Mouse (Mus musculus) spleen, adult 2 months (tissue): ENCODE measurements at regions not wholly inside any gene's neighbourhood (a gene's known extent, or its start where the extent isn't known, plus 50 kb on each side); places are given as distances from the start of the nearest gene placed in this dataset.

Source experiments
- DNase-seq, 2 experiments: peaks; one replicate each; pipeline versions ENCODE4 v3.0.0 to v3.0.0-alpha.2; 2012 to 2021; ENCODE audit warnings: low spot score in 2 of 2, low read depth in 1 of 2
- H3K27ac ChIP-seq: fragments of 200-500 bp; 2 replicates; pipeline ENCODE4 v1.5.1; 2012; ENCODE audit warnings: low read length, inconsistent platforms; ENCODE audit not compliant: insufficient read depth
- H3K27me3 ChIP-seq: fragments of 200-500 bp; 2 replicates; pipeline ENCODE4 v1.6.1; 2012; ENCODE audit warnings: mild to moderate bottlenecking, moderate library complexity, low read length, inconsistent platforms; ENCODE audit not compliant: control insufficient read depth, insufficient read depth
- H3K36me3 ChIP-seq: fragments of 200-500 bp; 2 replicates; pipeline ENCODE4 v1.6.1; 2012; ENCODE audit warnings: mild to moderate bottlenecking, low read length, inconsistent platforms; ENCODE audit not compliant: control insufficient read depth, insufficient read depth
- H3K4me1 ChIP-seq: fragments of 200-500 bp; 2 replicates; pipeline ENCODE4 v1.6.1; 2011; ENCODE audit warnings: inconsistent platforms; ENCODE audit not compliant: control insufficient read depth, insufficient read depth, insufficient read length
- H3K4me3 ChIP-seq: fragments of 200-500 bp; 2 replicates; pipeline ENCODE4 v1.5.1; 2011; ENCODE audit warnings: mild to moderate bottlenecking, inconsistent platforms; ENCODE audit not compliant: insufficient read depth, insufficient read length; ENCODE audit errors: extremely low read depth
- CTCF ChIP-seq: fragments of 200-500 bp; IDR thresholded peaks from 2 replicates; pipeline ENCODE4 v1.5.1; 2011; ENCODE audit warnings: mild to moderate bottlenecking, inconsistent platforms; ENCODE audit not compliant: insufficient read depth, insufficient read length, insufficient replicate concordance; ENCODE audit errors: extremely low read depth
- POLR2A ChIP-seq: fragments of 200-500 bp; IDR thresholded peaks from 2 replicates; pipeline ENCODE4 v1.6.1; 2011; ENCODE audit warnings: low read depth, low read length, inconsistent platforms
- WGBS: fragments of 180-500 bp; shearing (Covaris S2); methylation state at CpG from one replicate; pipeline ENCODE4 v1.1.7; 2018; 5-methylcytosine and 5-hydroxymethylcytosine counted together

- 17% methylated on average over 4 of the region's 4 CpGs for WGBS
- peak in 1 of 2 experiments; percentile 48 for DNase-seq
- Histone ChIP-seq H3K36me3 (no peaks in the 10 kb centered on the region), H3K27me3 (no peaks in the 10 kb centered on the region), H3K4me3 (no peak overlapping the region), H3K4me1 (peaks cover 7% of the 10 kb centered on the region), H3K27ac (no peak overlapping the region; the same call in 1 of the 2 replicates)
- no peak for TF ChIP-seq POLR2A
- TF ChIP-seq CTCF = no peak
These were observed 202.8 kb upstream of the Ptger4 start for GRCm38 (mm10) chr15:5446756-5447314.

GRCm38 (mm10) chr15:5447707-5448496 is 203.9 kb upstream of the Ptger4 start:
- H3K4me1 ChIP-seq = peaks cover 7% of the 10 kb centered on the region
- no peaks in the 10 kb centered on the region for H3K27me3 ChIP-seq
- no peak overlapping the region for H3K4me3 ChIP-seq
- 86% methylated on average over 2 of the region's 2 CpGs for WGBS
- DNase-seq = no peak
- no peak for TF ChIP-seq POLR2A
- no peak for TF ChIP-seq CTCF
- H3K27ac ChIP-seq = no peak overlapping the region
- H3K36me3 ChIP-seq = no peaks in the 10 kb centered on the region

- no peak for DNase-seq
- Histone ChIP-seq H3K27me3 (no peaks in the 10 kb centered on the region), H3K4me1 (no peaks in the 10 kb centered on the region; the same call in 1 of the 2 replicates), H3K36me3 (no peaks in the 10 kb centered on the region), H3K27ac (no peak overlapping the region), H3K4me3 (no peak overlapping the region)
- TF ChIP-seq CTCF (no peak), POLR2A (no peak)
- WGBS = 89% methylated on average over 3 of the region's 3 CpGs
These were observed 215.1 kb upstream of the Ptger4 start for GRCm38 (mm10) chr15:5459083-5459482.

- H3K27me3 ChIP-seq = no peaks in the 10 kb centered on the region
- no peaks in the 10 kb centered on the region for H3K36me3 ChIP-seq
- TF ChIP-seq CTCF = no peak
- TF ChIP-seq POLR2A = no peak
- no peak overlapping the region for H3K27ac ChIP-seq
- WGBS = 84% methylated on average over 4 of the region's 4 CpGs
- no peak for DNase-seq
- no peak overlapping the region for H3K4me3 ChIP-seq
- H3K4me1 ChIP-seq = no peaks in the 10 kb centered on the region; the same call in 1 of the 2 replicates
These were observed 215.6 kb upstream of the Ptger4 start for GRCm38 (mm10) chr15:5459580-5459979.

GRCm38 (mm10) chr15:5462651-5463050 is 218.7 kb upstream of the Ptger4 start:
- no peak for DNase-seq
- H3K36me3 ChIP-seq = no peaks in the 10 kb centered on the region
- TF ChIP-seq CTCF = no peak
- TF ChIP-seq POLR2A = no peak
- WGBS = 81% methylated on average over 3 of the region's 3 CpGs
- H3K4me3 ChIP-seq = no peak overlapping the region
- no peak overlapping the region for H3K27ac ChIP-seq
- no peaks in the 10 kb centered on the region; the same call in 1 of the 2 replicates for H3K4me1 ChIP-seq
- H3K27me3 ChIP-seq = no peaks in the 10 kb centered on the region

- Histone ChIP-seq H3K36me3 (no peaks in the 10 kb centered on the region), H3K27ac (no peak overlapping the region), H3K4me3 (no peak overlapping the region), H3K27me3 (no peaks in the 10 kb centered on the region), H3K4me1 (no peaks in the 10 kb centered on the region; the same call in 1 of the 2 replicates)
- no peak for TF ChIP-seq POLR2A
- TF ChIP-seq CTCF = no peak
- no peak for DNase-seq
- WGBS = 79% methylated on average over 5 of the region's 5 CpGs
These were observed 220.7 kb upstream of the Ptger4 start for GRCm38 (mm10) chr15:5464732-5465131.
